Mouse (Mus musculus) myocyte (in vitro differentiated cells): ENCODE measurements at regions not wholly inside any gene's neighbourhood (a gene's known extent, or its start where the extent isn't known, plus 50 kb on each side); places are given as distances from the start of the nearest gene placed in this dataset.

Source experiments
- H3K27me3 ChIP-seq: one replicate; pipeline ENCODE4 v1.6.1; 2011; ENCODE audit not compliant: control insufficient read depth, insufficient read depth, insufficient read length
- H3K36me3 ChIP-seq: one replicate; pipeline ENCODE4 v1.6.1; 2011; ENCODE audit not compliant: control insufficient read depth, insufficient read depth
- H3K4me2 ChIP-seq: one replicate; pipeline ENCODE4 v1.6.1; 2011; ENCODE audit warnings: low read depth, control low read depth
- H3K4me3 ChIP-seq: one replicate; pipeline ENCODE4 v1.5.1; 2011; ENCODE audit warnings: mild to moderate bottlenecking, control low read depth, moderate library complexity
- H3K79me2 ChIP-seq: one replicate; pipeline ENCODE4 v1.6.1; 2011; ENCODE audit not compliant: control insufficient read depth, insufficient read depth
- H3ac ChIP-seq: one replicate; pipeline ENCODE4 v1.6.1; 2011; ENCODE audit not compliant: control insufficient read depth, insufficient read length
- CEBPB ChIP-seq: IDR thresholded peaks from 2 replicates; pipeline ENCODE4 v1.6.1; 2011; ENCODE audit warnings: mild to moderate bottlenecking, moderate library complexity; ENCODE audit not compliant: poor library complexity, insufficient read depth, severe bottlenecking
- E2F4 ChIP-seq: IDR thresholded peaks from one replicate; pipeline ENCODE4 v1.6.1; 2011; ENCODE audit warnings: mild to moderate bottlenecking, control low read depth, moderate library complexity; ENCODE audit not compliant: insufficient read depth
- MAX ChIP-seq: IDR thresholded peaks from one replicate; pipeline ENCODE4 v1.6.1; 2011; ENCODE audit warnings: low read depth, mild to moderate bottlenecking, control low read depth
- MYOD1 ChIP-seq, 3 experiments: IDR thresholded peaks; one replicate each; pipeline ENCODE4 v1.6.1; 2011; ENCODE audit warnings: control low read depth in 2 of 3, low read depth in 2 of 3, mild to moderate bottlenecking in 2 of 3, moderate library complexity in 1 of 3; ENCODE audit not compliant: insufficient read length in 2 of 3, control insufficient read depth in 1 of 3
- MYOG ChIP-seq, 3 experiments: IDR thresholded peaks; one replicate each; pipeline ENCODE4 v1.6.1; 2011; ENCODE audit warnings: control low read depth in 2 of 3, low read depth in 2 of 3, mild to moderate bottlenecking in 2 of 3; ENCODE audit not compliant: insufficient read length in 2 of 3, control insufficient read depth in 1 of 3, insufficient read depth in 1 of 3
- POLR2A ChIP-seq: IDR thresholded peaks from one replicate; pipeline ENCODE4 v1.6.1; 2011; ENCODE audit warnings: low read depth, mild to moderate bottlenecking, control low read depth, moderate library complexity; ENCODE audit not compliant: insufficient read length
- POLR2AphosphoS2 ChIP-seq: IDR thresholded peaks from one replicate; pipeline ENCODE4 v1.6.1; 2011; ENCODE audit warnings: low read depth, control low read depth; ENCODE audit not compliant: insufficient read length
- REST ChIP-seq: IDR thresholded peaks from one replicate; pipeline ENCODE4 v1.6.1; 2011; ENCODE audit warnings: mild to moderate bottlenecking, control low read depth, moderate library complexity; ENCODE audit not compliant: insufficient read depth, insufficient read length
- SRF ChIP-seq: IDR thresholded peaks from one replicate; pipeline ENCODE4 v1.6.1; 2011; ENCODE audit warnings: low read depth; ENCODE audit not compliant: control insufficient read depth, insufficient read length
- TCF12 ChIP-seq: IDR thresholded peaks from one replicate; pipeline ENCODE4 v1.6.1; 2011; ENCODE audit warnings: mild to moderate bottlenecking, control low read depth; ENCODE audit not compliant: poor library complexity, insufficient read depth, severe bottlenecking
- TCF3 ChIP-seq: IDR thresholded peaks from one replicate; pipeline ENCODE4 v1.6.1; 2011; ENCODE audit warnings: low read depth, control low read depth; ENCODE audit not compliant: insufficient read length
- USF1 ChIP-seq: IDR thresholded peaks from one replicate; pipeline ENCODE4 v1.6.1; 2011; ENCODE audit warnings: low read depth, mild to moderate bottlenecking, control low read depth, moderate library complexity

- H3K4me2 ChIP-seq = no peak overlapping the region
- H3K36me3 ChIP-seq = no peaks in the 10 kb centered on the region
- no peak overlapping the region for H3ac ChIP-seq
- H3K27me3 ChIP-seq = peaks cover 5% of the 10 kb centered on the region
- no peak for TF ChIP-seq POLR2A
- TF ChIP-seq REST = no peak
- TF ChIP-seq CEBPB = no peak
- TF ChIP-seq TCF12 = no peak
- TF ChIP-seq E2F4 = no peak
- TF ChIP-seq TCF3 = no peak
- TF ChIP-seq USF1 = no peak
- no peak for TF ChIP-seq MYOD1 (IDR thresholded peaks at IDR 0.05; ENCODE audit: control insufficient read depth in 1 of 3, insufficient read length in 2 of 3, low read depth in 2 of 3)
- no peak for TF ChIP-seq MYOG (IDR thresholded peaks at IDR 0.05; ENCODE audit: control insufficient read depth in 1 of 3, insufficient read depth in 1 of 3, insufficient read length in 2 of 3, low read depth in 2 of 3)
- TF ChIP-seq MAX = no peak
- no peaks in the 10 kb centered on the region for H3K79me2 ChIP-seq
- no peak overlapping the region for H3K4me3 ChIP-seq
Observed at GRCm38 (mm10) chr2:75559920-75560319, 99.1 kb upstream of the Hnrnpa3 start.

- Histone ChIP-seq H3K4me2 (no peak overlapping the region), H3K36me3 (no peaks in the 10 kb centered on the region), H3K79me2 (no peaks in the 10 kb centered on the region), H3K4me3 (no peak overlapping the region), H3K27me3 (peaks cover 8% of the 10 kb centered on the region), H3ac (no peak overlapping the region)
- TF ChIP-seq REST (no peak), MAX (no peak), MYOD1 (IDR thresholded peaks at IDR 0.05; ENCODE audit: control insufficient read depth in 1 of 3, insufficient read length in 2 of 3, low read depth in 2 of 3) (no peak), MYOG (IDR thresholded peaks at IDR 0.05; ENCODE audit: control insufficient read depth in 1 of 3, insufficient read depth in 1 of 3, insufficient read length in 2 of 3, low read depth in 2 of 3) (no peak), TCF12 (no peak), TCF3 (no peak), E2F4 (no peak), CEBPB (no peak), SRF (no peak)
Observed at GRCm38 (mm10) chr2:75563253-75563913, 95.7 kb upstream of the Hnrnpa3 start.

GRCm38 (mm10) chr2:75564809-75565208, 94.3 kb upstream of the Hnrnpa3 start:
- TF ChIP-seq POLR2A (no peak), MYOG (IDR thresholded peaks at IDR 0.05; ENCODE audit: control insufficient read depth in 1 of 3, insufficient read depth in 1 of 3, insufficient read length in 2 of 3, low read depth in 2 of 3) (no peak), MAX (no peak), TCF3 (no peak), REST (no peak), USF1 (no peak), CEBPB (no peak), MYOD1 (IDR thresholded peaks at IDR 0.05; ENCODE audit: control insufficient read depth in 1 of 3, insufficient read length in 2 of 3, low read depth in 2 of 3) (no peak), POLR2AphosphoS2 (no peak), TCF12 (no peak)
- no peaks in the 10 kb centered on the region for H3K79me2 ChIP-seq
- H3K36me3 ChIP-seq = no peaks in the 10 kb centered on the region
- H3K27me3 ChIP-seq = peaks cover 7% of the 10 kb centered on the region
- H3K4me2 ChIP-seq = no peak overlapping the region
- no peak overlapping the region for H3ac ChIP-seq
- no peak overlapping the region for H3K4me3 ChIP-seq

- no peak overlapping the region for H3K4me2 ChIP-seq
- H3K36me3 ChIP-seq = no peaks in the 10 kb centered on the region
- no peak overlapping the region for H3K4me3 ChIP-seq
- H3K27me3 ChIP-seq = peaks cover 15% of the 10 kb centered on the region
- no peak for TF ChIP-seq POLR2A
- no peak overlapping the region for H3ac ChIP-seq
- H3K79me2 ChIP-seq = no peaks in the 10 kb centered on the region
Observed at GRCm38 (mm10) chr2:75567131-75567530, 91.9 kb upstream of the Hnrnpa3 start.

- Histone ChIP-seq H3K36me3 (no peaks in the 10 kb centered on the region), H3K4me3 (no peak overlapping the region), H3K79me2 (no peaks in the 10 kb centered on the region), H3K27me3 (peaks cover 15% of the 10 kb centered on the region), H3K4me2 (no peak overlapping the region), H3ac (no peak overlapping the region)
- TF ChIP-seq POLR2AphosphoS2 (no peak), TCF12 (no peak), MYOD1 (IDR thresholded peaks at IDR 0.05; ENCODE audit: control insufficient read depth in 1 of 3, insufficient read length in 2 of 3, low read depth in 2 of 3) (no peak), TCF3 (no peak), MAX (no peak), SRF (no peak), MYOG (IDR thresholded peaks at IDR 0.05; ENCODE audit: control insufficient read depth in 1 of 3, insufficient read depth in 1 of 3, insufficient read length in 2 of 3, low read depth in 2 of 3) (no peak), REST (no peak), E2F4 (no peak), POLR2A (no peak)
Observed at GRCm38 (mm10) chr2:75569756-75570155, 89.3 kb upstream of the Hnrnpa3 start.
